Mouse (Mus musculus): ENCODE data around the gene Cpm.

DNA sequence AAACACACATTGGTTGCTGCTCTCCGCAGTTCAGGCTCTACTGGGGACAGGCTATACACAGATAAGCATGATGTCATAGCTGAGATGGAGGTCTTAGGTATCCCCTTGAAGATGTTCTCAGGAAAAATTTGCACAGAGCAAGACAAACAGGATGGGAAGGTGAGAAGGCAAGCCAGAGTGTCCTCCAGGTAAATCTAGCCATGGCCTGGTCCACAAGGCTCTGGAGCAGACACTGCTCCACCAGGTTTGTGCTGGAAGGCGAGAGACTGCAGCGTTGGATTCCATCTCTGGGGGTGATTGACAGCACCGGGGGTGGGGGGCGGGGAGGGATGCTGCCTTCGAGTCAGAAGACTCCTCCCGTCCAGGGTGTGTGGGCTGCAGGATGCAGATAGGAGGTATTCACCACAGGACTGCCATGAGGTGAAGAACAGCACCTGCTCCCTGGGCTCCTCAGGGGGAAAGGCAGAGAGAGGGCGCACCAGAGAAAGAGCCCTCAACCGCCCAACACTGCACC lies 49.5 kb upstream of the Cpm start:
- TF ChIP-seq CTCF (IDR thresholded peaks at IDR 0.05; ENCODE audit: low read depth, low read length) (no peak), POLR2A (IDR thresholded peaks at IDR 0.05; ENCODE audit: insufficient read depth, low read length) (no peak)

All from ES-Bruce4 (cell line).